Mouse (Mus musculus): ENCODE measurements around the gene Depdc1b.

Gene Depdc1b

DNA sequence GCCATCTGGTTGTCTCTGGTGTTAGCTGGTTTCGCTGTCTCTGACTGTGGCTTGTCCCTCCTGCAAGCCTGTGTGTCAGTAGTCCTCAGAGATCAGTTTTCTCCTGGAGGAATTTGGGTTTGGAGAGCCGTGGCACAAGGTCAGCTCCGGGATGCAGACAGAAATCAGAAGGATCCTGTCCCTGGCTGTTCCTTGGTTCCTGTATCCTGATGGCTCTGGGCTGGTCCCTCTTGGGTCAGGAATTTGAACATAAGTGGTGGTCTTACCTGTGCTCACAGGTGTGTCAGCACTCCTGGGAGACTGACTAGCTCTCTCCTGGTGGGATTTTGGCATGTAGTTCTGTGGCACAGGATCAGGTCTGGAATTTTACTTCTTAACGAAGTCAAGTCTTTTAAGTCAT, 29.6 kb downstream of the Depdc1b start:
- in situ Hi-C loops (cut with MboI, MseI), result loop anchor here in 1 of 2 experiments (5.0 kb wide), 1 partner anchor 862 kb away; no protein-coding TSS in a partner anchor

DNA sequence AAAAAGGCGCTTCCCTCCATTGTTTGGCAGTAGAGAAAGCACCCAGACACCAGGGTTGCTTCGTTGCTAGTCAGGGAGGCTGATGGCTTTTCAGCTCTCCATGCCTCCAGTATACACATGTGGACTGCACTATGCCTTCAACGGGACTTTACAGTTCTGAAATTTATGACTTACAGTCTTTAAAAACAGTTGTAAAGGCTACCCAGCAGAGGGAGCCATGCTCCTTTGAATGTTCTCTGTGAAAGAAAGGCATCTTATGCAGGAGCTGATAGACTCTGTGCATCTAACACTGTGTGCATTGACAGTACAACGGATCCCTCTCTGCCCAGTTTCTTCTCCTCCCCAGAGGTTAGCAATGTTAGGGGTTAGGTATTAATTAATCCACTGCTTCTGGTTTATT, 30.9 kb downstream of the Depdc1b start:
- in situ Hi-C loops (cut with MboI, MseI), result loop anchor here in 1 of 2 experiments (5.0 kb wide), 1 partner anchor 860 kb away; no protein-coding TSS in a partner anchor

DNA sequence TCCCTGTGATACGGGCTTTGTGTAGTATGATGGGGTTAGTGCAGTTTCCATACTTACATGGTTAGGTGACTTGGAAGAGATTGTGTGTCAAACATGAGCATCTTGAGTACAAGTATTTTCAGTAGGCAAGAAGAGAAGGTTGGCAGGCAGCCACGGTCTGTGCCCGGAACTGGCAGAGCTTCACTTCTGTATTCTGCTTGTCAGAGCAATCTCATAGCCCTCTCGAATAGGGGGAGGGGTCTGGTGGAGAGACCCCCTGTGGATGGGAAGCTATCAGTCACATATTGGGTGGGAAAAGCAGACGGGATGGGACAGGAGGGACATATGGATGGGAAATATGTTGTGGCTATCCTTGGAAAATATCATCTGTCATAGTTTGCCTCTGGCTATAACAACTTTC, 33.5 kb downstream of the Depdc1b start:
- in situ Hi-C loops (cut with MboI, MseI), result loop anchor here in 1 of 2 experiments (5.0 kb wide), 1 partner anchor 858 kb away; no protein-coding TSS in a partner anchor

DNA sequence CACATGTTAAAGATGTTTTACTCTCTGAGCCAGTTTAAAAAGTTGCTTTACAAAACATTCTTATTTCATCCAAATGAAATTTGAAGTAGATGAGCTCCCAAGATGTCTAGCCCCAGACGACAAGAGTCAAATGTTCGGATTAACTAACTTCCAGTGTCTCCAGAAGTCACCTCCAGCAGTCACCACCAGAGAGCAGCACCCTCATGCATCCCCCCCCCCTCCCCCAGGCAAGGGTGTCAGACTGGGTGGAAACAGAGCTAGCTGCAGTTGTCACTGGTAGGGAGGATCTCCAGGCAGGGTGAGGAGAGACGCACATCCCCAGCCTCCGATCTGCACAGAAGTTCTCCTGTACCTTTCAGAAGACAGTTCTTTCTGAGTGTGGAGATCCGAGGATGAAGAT, 37.6 kb downstream of the Depdc1b start:
- in situ Hi-C loops (cut with MboI, MseI), result no loop called here

DNA sequence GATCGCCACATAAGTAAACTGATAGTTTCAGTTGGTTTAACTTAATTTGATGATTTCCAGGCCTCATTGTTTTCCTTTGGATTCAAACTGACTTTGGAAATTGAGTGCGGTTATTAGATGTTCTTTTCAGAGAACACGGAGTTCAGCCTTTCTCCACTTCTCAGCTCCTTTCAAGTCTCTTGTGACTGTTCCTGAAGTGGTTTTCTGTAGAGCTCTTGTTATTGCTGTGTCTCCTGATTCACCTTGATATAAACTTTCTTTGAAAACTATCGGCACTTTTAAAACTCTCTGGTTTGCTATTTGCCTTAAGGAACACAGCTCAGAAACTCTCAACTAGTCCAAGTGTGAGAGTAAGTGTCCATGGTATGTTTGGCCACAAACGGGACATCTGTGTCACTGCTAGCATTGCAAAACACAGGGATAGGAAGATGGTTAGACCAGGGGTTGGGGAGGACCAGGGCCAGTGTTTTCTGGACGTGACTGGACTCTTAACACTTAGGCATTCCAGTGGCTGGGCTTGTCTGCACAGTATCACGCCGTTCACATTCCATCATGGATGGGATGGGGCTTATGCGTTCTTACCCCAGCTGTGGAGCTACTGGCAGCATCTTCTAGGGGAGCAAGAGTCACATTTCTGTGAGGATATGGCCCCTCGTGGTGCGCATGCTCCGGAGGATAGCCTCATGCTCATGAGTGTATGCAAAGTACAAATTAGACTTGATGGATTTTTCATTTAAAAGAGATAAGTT, 38.8 kb downstream of the Depdc1b start:
- in situ Hi-C loops (cut with MboI, MseI), result no loop called here

DNA sequence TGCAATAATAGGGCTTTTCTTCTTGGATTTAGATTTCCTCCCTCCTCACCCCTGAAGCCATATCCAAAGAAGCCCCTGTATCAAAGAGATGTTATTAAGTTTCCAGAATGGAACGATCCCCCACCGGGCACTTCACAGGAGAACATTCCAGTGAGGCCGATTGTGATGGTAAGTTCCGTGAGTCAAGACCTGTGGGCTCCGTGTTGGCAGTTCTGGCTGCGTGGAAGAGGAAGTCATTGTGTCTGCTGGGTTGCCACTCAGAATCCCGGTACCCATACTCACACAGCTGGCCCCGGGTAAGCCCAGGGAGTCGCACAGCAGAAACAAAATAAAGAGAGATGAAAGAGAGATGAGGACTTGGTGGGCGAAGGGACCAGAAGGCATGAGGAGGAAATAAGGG, 41.2 kb downstream of the Depdc1b start:
- in situ Hi-C loops (cut with MboI, MseI), result no loop called here

DNA sequence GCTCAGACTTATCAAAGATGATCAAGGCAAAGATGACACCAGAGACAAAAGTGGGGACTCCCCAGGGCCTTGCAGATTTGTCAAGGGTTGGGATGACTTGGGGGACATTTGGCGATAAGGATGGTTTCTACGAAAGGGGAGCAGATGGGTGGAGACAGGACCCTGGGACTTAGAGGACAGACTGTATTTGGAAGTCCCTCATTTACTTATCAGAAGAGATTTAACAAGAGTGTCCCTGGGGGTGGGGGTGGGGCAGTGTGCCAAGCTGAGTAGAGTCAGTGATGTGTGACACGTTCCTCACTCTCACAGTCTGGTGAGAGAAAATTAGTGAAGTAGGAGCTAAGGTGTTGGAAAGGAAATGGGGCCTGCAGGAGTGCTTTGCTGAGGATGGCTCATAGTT, 42.1 kb downstream of the Depdc1b start:
- in situ Hi-C loops (cut with MboI, MseI), result no loop called here

DNA sequence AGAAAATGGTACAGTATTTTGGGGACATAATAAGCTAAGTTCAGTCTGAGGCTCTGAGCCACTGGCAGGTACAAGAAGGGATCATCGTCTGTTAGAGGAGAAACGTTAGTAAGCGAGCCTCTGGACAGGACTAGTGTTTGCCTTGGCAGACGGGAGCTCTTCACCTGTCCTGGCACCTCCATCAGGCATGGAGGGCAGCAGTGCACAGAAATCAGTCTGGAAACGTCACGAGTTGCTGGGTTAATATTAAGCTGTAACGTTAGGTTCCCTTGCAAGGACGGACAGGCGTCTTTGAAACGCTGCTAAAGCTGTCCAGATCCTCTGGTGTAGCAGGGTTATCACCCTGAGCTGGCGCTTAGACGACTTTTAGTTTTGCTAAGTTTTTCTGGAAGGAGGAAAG, 51.4 kb downstream of the Depdc1b start:
- in situ Hi-C loops (cut with MboI, MseI), result no loop called here

DNA sequence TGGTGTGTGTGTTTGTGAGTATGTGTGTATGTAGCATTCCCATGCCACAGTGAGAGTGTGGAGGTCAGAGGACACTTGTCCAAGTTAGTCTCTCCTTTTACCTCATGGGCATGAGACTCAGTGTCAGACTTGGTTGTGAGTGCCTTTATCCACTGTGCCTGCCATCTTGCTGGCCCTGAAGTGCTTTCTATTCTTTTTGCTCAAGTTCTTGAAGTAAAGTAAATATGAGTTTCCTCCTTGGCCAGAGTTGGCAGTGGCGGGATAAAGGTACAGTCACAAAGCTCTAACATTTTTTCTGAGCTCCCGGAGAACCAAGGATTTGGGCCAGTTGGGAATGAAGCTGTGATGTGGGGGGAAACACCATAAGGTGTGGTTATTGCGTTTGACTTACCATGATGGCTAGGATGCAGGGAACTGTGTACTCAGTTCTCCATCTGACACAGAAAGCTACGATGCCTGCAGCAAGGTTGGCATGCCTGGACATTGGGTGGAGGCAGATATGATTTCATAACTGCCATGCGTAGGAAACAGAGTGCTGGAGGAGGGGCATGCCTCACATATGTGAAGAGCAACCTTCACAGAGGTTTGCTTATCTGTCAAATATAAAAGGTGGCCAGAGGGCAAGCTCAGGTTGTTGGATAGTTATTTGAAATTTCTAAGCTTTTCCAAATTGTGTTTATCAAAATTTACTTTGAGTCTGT, 54.3 kb downstream of the Depdc1b start:
- in situ Hi-C loops (cut with MboI, MseI), result loop anchor here in 1 of 2 experiments (5.0 kb wide), 1 partner anchor 52 kb away; no protein-coding TSS in a partner anchor

DNA sequence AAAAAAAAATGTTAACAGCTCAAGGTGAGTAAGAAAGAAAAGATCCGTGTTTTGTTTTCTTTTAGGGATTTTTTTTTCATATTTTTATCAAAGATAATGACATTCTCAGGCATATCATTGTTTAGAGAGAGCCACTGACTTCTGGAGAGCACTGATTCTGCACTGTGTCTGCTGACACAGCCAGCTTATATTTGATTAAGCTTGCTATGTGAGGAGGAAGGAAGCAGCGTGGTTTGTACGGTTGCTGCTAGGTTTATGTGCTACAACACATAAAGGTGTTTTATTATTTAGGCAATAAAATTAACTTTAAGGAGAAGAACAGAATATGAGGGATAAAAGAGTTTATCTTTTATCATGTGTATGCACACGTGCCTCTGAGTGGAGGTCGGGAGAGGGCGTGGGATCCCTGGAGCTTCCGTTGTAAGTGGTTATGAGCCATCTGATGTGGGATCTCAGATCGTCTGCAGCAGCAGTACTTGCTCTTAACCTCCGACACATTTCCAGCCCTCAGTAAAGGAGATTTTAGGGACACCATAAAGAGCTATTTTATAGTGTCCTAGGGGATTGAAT, 55.3 kb downstream of the Depdc1b start:
- in situ Hi-C loops (cut with MboI, MseI), result loop anchor here in 1 of 2 experiments (5.0 kb wide), 1 partner anchor 51 kb away; no protein-coding TSS in a partner anchor

DNA sequence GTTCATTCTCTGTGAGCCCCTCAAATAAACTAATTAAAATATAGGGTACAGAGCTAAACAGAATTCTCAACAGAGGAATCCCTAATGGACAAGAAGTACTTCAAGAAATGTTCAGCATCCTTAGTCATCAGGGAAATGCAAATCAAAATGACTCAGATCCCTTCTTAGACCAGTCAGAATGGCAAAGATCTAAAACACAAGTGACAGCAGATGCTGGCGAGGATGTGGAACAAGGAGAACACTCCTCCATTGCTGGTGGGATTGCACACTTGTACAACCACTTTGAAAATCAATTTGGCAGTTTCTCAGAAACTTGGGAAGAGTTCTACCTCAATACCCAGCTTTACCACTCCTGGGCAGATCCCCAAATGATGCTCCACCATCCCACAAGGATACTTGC, 57.1 kb downstream of the Depdc1b start:
- in situ Hi-C loops (cut with MboI, MseI), result loop anchor here in 1 of 2 experiments (5.0 kb wide), 1 partner anchor 49 kb away; no protein-coding TSS in a partner anchor

DNA sequence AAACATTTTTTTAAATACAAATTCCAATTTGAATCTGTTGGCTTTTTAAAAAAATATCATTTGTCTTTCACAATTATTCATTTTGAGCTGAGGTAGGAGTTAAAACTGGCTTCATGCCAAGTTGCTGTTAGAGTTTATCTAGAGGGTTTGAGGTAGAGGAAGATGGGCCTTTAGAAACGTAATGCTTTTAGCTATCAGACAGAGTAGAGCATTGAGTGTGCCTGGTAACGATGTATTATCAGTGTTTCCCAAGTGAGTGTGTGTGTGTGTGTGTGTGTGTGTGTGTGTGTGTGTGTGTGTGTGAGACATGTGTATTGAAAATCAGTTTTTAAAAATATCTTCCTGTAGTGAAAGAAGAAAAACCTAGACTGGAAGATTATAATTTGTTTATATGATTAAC, 60.5 kb downstream of the Depdc1b start:
- in situ Hi-C loops (cut with MboI, MseI), result no loop called here

DNA sequence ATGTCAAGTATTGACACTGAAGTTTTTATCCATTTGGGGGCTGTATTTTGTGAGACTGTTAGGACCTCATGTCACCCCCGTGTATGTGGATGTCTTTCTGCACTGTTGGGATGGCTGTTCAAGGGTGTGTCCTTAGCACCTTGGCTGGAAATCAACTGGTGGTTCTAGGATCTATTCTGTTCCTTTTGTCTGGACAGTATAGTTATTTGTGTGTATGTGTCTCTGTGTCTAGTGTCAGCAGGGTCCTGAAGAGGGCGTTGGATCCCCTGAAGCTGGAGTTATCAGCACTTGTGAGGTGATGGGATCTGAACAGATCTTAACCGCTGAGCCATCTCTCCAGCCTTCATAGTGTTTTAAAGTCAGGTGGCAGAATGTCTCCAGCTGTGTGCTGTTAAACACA, 65.0 kb downstream of the Depdc1b start:
- in situ Hi-C loops (cut with MboI, MseI), result loop anchor here in 1 of 2 experiments (10.0 kb wide), 1 partner anchor 314 kb away; no protein-coding TSS in a partner anchor

DNA sequence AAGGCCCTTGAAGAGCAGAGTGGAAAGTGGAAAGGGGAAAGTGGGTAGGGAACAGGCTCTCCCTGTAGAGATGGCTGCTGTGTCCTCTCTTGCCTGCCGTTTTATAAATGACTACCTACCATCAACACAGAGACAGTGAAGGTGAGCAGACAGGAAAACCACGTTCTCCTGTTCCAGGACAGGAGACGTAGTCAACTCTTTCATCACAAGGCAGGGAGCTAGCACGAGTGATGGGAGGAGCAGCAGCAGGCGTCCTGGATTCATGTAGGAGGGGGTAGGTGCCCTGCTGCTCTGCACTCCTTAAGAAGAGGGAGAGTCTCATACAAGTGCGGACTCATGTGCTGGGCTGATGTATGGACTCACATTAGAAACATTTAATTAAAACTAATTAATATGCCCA, 66.9 kb downstream of the Depdc1b start:
- in situ Hi-C loops (cut with MboI, MseI), result loop anchor here in 1 of 2 experiments (10.0 kb wide), 1 partner anchor 312 kb away; no protein-coding TSS in a partner anchor

DNA sequence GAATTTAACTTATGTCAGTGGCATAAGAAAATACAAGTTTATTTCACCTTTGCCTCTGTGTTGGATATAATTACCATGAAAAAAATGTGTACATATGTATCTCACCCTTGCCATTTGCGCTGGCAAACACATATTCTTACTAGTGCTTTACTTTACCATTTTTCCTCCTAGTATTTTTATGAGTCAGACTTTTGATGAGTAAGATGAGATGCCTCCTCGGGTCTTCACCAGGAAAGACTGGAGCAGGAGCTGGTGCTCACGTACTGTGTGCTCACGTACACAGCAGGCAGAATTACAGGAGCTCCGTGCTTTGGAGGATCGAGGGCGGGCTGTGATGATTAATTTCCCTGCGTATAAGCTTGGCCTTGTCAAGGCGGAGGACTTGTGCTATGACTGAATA, 69.9 kb downstream of the Depdc1b start:
- in situ Hi-C loops (cut with MboI, MseI), result loop anchor here in 1 of 2 experiments (10.0 kb wide), 1 partner anchor 309 kb away; no protein-coding TSS in a partner anchor

DNA sequence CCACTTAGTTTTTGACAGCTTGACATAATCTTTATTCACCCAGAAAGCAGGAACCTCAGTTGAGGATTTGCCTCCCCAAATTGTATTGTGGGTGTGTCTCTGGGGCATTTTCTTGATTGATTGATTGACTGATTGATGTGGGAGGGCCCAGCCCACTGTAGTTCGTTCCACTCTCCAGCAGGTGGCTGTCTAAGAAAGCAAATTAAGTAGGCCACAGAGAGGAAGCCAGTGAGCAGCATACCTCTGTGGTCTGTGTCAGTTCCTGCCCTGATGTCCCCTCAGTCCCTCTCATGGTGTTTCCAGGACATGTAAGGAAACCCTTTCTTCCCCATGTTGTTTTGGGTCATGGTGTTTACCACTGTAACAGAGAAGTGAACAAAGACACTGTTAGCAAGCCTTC, 74.4 kb downstream of the Depdc1b start:
- in situ Hi-C loops (cut with MboI, MseI), result no loop called here

DNA sequence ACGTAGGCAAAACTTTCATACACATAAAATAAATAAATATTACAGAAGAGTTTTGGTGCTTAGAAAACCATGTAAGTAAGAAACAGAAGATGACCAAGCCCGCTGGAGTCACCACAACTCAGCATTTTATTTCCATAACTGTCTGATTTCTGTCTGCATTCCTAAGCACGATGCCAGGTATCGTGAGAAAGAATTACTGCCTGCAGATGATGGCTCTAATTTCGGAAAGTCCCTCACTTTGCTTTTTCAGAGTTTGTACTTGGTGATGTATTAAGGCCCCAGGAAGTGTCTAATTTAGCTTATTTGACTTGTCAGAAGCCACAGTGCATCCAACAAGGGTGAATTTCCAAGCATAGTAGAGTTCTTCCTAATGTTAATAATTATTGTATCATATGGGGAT, 87.1 kb downstream of the Depdc1b start:
- in situ Hi-C loops (cut with MboI, MseI), result loop anchor here in 1 of 2 experiments (25.0 kb wide), 1 partner anchor 809 kb away; no protein-coding TSS in a partner anchor

DNA sequence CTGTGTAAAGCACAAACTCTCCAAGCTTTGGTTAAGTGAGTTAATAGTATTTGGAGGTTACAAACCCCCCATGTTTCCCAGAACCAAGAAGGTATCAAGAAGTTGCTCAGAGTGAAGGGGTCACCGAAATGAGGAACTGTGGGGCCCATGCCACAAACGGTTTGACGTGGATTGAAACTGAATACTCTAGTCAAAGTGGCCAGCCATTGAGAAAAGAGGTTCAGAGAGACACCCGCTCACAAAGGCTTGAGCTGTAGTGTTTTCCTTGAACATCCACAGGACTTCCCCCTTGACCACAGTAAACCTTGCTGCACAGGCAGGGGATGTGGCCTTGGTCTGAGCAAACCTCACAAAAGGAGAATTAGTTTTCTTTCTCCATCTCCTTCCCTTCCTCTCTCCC, 88.2 kb downstream of the Depdc1b start:
- in situ Hi-C loops (cut with MboI, MseI), result loop anchor here in 1 of 2 experiments (25.0 kb wide), 1 partner anchor 808 kb away; no protein-coding TSS in a partner anchor

DNA sequence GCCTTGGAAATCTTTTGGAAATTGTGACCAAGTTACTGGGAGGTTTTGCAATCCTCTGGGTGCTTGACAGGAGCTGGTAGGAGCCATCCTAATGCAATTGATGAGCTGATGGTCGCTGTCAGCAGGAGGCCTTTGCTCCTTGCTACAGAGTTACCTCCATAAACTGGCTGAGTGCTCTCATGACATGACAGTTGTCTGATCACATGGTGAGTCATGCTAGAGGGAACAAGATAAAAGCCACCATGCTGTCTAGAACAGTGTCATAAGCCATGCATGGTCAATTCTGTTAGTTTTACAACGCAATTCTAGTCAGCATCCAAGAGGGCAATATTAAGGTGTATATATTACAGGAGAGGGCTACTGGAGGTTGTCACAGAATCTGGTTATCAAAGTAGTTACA, 99.3 kb downstream of the Depdc1b start:
- in situ Hi-C loops (cut with MboI, MseI), result loop anchor here in 1 of 2 experiments (10.0 to 25.0 kb wide), 2 partner anchors 129 to 797 kb away; no protein-coding TSS in a partner anchor

DNA sequence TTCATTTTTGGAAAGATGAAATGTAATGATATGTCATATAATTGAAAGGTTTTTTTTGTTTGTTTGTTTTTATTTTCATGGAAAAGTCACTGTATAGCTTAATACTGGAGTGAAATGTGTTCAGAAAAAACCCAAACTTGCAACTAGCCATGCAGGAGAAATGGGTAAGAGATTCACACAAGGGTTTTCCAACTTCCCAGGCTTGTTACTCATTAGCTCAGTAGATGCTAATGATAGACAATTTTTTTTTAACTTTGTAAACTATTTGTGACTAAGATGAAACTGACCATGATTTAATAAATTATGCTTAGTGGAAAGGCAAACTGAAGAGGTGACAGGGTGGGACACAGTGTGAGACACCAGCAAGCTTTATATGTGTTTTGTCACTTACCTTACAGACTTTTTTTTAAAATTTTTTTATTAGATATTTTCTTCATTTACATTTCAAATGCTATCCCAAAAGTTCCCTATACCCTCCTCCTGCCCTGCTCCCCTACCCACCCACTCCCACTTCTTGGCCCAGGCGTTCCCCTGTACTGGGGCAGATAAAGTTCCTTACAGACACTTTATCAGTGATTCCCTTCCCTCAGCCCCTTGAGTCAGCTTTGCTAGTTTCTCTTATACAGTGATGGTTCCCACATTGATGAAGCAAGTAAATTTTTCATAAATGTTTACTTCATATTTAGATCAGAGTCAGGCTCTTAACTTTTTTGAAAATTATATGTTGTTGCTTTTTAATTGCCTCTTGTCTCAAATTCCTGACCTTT, 102.8 kb downstream of the Depdc1b start:
- in situ Hi-C loops (cut with MboI, MseI), result loop anchor here in 1 of 2 experiments (10.0 to 25.0 kb wide), 2 partner anchors 126 to 793 kb away; no protein-coding TSS in a partner anchor

DNA sequence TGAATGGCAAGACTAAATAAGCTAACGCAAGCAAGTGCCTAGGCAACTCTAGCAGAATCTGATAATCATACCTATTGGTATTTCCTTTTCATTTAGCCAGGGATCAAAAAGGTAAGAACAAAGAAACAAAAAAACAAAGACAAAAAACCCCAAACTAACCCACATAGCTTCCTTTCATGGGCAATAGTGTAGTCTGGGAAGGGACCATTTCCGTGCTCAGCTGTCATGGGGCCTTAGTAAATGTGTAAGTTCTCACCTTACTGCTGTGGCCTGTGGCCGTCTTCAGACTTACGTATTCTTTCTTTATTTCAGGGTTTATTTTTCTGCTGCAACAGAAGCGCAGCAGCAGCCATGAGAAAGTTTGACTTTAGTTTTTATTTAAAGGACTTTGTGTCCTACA, 110.2 kb downstream of the Depdc1b start:
- in situ Hi-C loops (cut with MboI, MseI), result no loop called here

Measured in T-helper 17 cell (primary cell).